Mouse (Mus musculus): ENCODE data around the gene Ephb6. TPM values are rescaled to one million over a fixed set of nuclear protein-coding genes. Genes with fewer than 3 reads are reported as not detected.
"Not testable (repeated sequence)": the region's sequence is repeated elsewhere in the genome, so short reads cannot be mapped to it uniquely, and the experiment has no call there.

Ephb6 gene
- 43.7 and 44.2 TPM in 2 replicates for polyA plus RNA-seq (2015; fragmentation: Nextera tagmentation; extraction: Ambion mirVana)

- H3K4me3 ChIP-seq = peak within 1 kb of the TSS; percentile 83
- no peaks in the 10 kb centered on the region for H3K9me3 ChIP-seq
- peak within 1 kb of the TSS; percentile 94 for H3K4me2 ChIP-seq
- ATAC-seq (replicated peaks) = peak; percentile 93
- peak within 1 kb of the TSS; percentile 94 for H3K27ac ChIP-seq
- WGBS = under 1% methylated on average over 67 of the region's 68 CpGs
- no peaks in the 10 kb centered on the region for H3K27me3 ChIP-seq (replicated peaks)
- peaks cover 34% of the 10 kb centered on the region for H3K4me1 ChIP-seq
- no peaks in the 10 kb centered on the region for H3K36me3 ChIP-seq (replicated peaks)
- peak within 1 kb of the TSS; percentile 94 for H3K9ac ChIP-seq
Measured at GRCm38 (mm10) chr6:41605061-41605793, at the start of gene Ephb6. Gene Ephb6, plus strand, starts transcription at chr6:41605482.

GRCm38 (mm10) chr6:41556389-41556788 is 48.9 kb upstream of the Ephb6 start:
- Histone ChIP-seq H3K9ac (no peak overlapping the region), H3K27me3 (replicated peaks) (no peaks in the 10 kb centered on the region), H3K36me3 (replicated peaks) (no peaks in the 10 kb centered on the region), H3K4me2 (no peak overlapping the region), H3K4me3 (no peak overlapping the region), H3K27ac (no peak overlapping the region), H3K9me3 (no peaks in the 10 kb centered on the region), H3K4me1 (no peaks in the 10 kb centered on the region)
- peak; percentile 89 for ATAC-seq (replicated peaks)

- WGBS = 76% methylated on average over 5 of the region's 5 CpGs
- Histone ChIP-seq H3K4me2 (no peak overlapping the region), H3K36me3 (replicated peaks) (no peaks in the 10 kb centered on the region), H3K27me3 (replicated peaks) (no peaks in the 10 kb centered on the region), H3K27ac (no peak overlapping the region), H3K4me1 (no peaks in the 10 kb centered on the region), H3K9ac (no peak overlapping the region), H3K9me3 (no peaks in the 10 kb centered on the region), H3K4me3 (no peak overlapping the region)
- no peak for ATAC-seq (replicated peaks)
Measured at GRCm38 (mm10) chr6:41557468-41557867, 47.8 kb upstream of the Ephb6 start.

- H3K9ac ChIP-seq = no peak overlapping the region
- no peaks in the 10 kb centered on the region for H3K4me1 ChIP-seq
- H3K4me2 ChIP-seq = no peak overlapping the region
- no peak for ATAC-seq (replicated peaks)
- H3K4me3 ChIP-seq = no peak overlapping the region
- 58% methylated on average over 2 of the region's 2 CpGs for WGBS
- H3K9me3 ChIP-seq = no peaks in the 10 kb centered on the region
- H3K27me3 ChIP-seq (replicated peaks) = no peaks in the 10 kb centered on the region
- H3K27ac ChIP-seq = no peak overlapping the region
- no peaks in the 10 kb centered on the region for H3K36me3 ChIP-seq (replicated peaks)
Measured at GRCm38 (mm10) chr6:41558271-41558670, 47.0 kb upstream of the Ephb6 start.

GRCm38 (mm10) chr6:41559331-41559730 is 46.0 kb upstream of the Ephb6 start:
- no peaks in the 10 kb centered on the region for H3K4me1 ChIP-seq
- H3K9ac ChIP-seq = no peak overlapping the region
- no peaks in the 10 kb centered on the region for H3K27me3 ChIP-seq (replicated peaks)
- no peak for ATAC-seq (replicated peaks)
- WGBS = 69% methylated on average over 3 of the region's 3 CpGs
- H3K4me2 ChIP-seq = no peak overlapping the region
- H3K36me3 ChIP-seq (replicated peaks) = no peaks in the 10 kb centered on the region
- H3K9me3 ChIP-seq = no peaks in the 10 kb centered on the region
- no peak overlapping the region for H3K4me3 ChIP-seq
- H3K27ac ChIP-seq = no peak overlapping the region

- WGBS = 78% methylated on average over 2 of the region's 2 CpGs
Measured at GRCm38 (mm10) chr6:41560273-41560672, 45.0 kb upstream of the Ephb6 start.

GRCm38 (mm10) chr6:41562598-41562997 is 42.7 kb upstream of the Ephb6 start:
- peak overlapping the region; percentile 34 for H3K4me2 ChIP-seq
- ATAC-seq (replicated peaks) = peak; percentile 50; the same call in 1 of the 2 replicates

More at GRCm38 (mm10) chr6:41560273-41560672, 45.0 kb upstream of the Ephb6 start:
- no peaks in the 10 kb centered on the region for H3K36me3 ChIP-seq (replicated peaks)
- H3K4me3 ChIP-seq = no peak overlapping the region
- no peak overlapping the region for H3K9ac ChIP-seq
- H3K4me1 ChIP-seq = no peaks in the 10 kb centered on the region
- H3K9me3 ChIP-seq = no peaks in the 10 kb centered on the region
- no peak for ATAC-seq (replicated peaks)
- H3K4me2 ChIP-seq = no peak overlapping the region
- no peak overlapping the region for H3K27ac ChIP-seq
- H3K27me3 ChIP-seq (replicated peaks) = no peaks in the 10 kb centered on the region

GRCm38 (mm10) chr6:41563104-41563951 is 42.0 kb upstream of the Ephb6 start:
- peak overlapping the region; percentile 34; the same call in 1 of the 2 replicates for H3K4me2 ChIP-seq
- H3K9ac ChIP-seq = not testable (repeated sequence)

More at GRCm38 (mm10) chr6:41562598-41562997, 42.7 kb upstream of the Ephb6 start:
- Histone ChIP-seq H3K27me3 (replicated peaks) (no peaks in the 10 kb centered on the region), H3K4me1 (no peaks in the 10 kb centered on the region), H3K27ac (no peak overlapping the region), H3K9me3 (no peaks in the 10 kb centered on the region), H3K4me3 (peak overlapping the region; percentile 30), H3K9ac (no peak overlapping the region), H3K36me3 (replicated peaks) (no peaks in the 10 kb centered on the region)
- 90% methylated on average over 4 of the region's 4 CpGs for WGBS

DNA sequence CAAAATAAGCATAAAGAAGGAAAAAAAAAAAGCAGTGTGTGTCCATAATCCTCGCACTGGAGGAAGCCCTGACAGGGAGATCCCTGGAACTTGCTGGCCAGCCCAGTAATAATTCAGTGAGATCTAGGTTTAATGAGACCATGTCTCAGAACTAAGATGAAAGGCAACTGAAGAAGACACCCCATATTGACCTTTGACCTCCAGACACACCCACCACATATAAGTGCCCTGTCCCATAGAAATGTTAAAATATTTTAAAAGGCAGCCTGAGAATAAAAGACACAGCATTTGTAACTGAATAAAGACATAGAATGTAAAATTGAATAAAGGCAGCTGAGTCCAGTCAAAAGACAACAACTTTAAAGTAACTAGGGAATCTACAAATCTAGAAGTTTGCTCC is 40.0 kb upstream of the Ephb6 start:
- H3K4me1 ChIP-seq = no peaks in the 10 kb centered on the region
- H3K27ac ChIP-seq = no peak overlapping the region
- no peak for ATAC-seq (replicated peaks)
- no peak overlapping the region for H3K4me3 ChIP-seq
- no peaks in the 10 kb centered on the region for H3K9me3 ChIP-seq
- WGBS = 48% methylated on average over 1 of the region's 1 CpGs
- no peak overlapping the region for H3K9ac ChIP-seq
- no peaks in the 10 kb centered on the region for H3K27me3 ChIP-seq (replicated peaks)
- no peaks in the 10 kb centered on the region for H3K36me3 ChIP-seq (replicated peaks)
- no peak overlapping the region for H3K4me2 ChIP-seq

More at GRCm38 (mm10) chr6:41563104-41563951, 42.0 kb upstream of the Ephb6 start:
- ATAC-seq (replicated peaks) = peak; percentile 85
- not testable (repeated sequence) for H3K27me3 ChIP-seq (replicated peaks); H3K9me3 ChIP-seq; H3K36me3 ChIP-seq (replicated peaks); H3K27ac ChIP-seq; H3K4me1 ChIP-seq
- H3K4me3 ChIP-seq = peak overlapping the region; percentile 30; the same call in 1 of the 2 replicates
- WGBS = 69% methylated on average over 5 of the region's 23 CpGs

DNA sequence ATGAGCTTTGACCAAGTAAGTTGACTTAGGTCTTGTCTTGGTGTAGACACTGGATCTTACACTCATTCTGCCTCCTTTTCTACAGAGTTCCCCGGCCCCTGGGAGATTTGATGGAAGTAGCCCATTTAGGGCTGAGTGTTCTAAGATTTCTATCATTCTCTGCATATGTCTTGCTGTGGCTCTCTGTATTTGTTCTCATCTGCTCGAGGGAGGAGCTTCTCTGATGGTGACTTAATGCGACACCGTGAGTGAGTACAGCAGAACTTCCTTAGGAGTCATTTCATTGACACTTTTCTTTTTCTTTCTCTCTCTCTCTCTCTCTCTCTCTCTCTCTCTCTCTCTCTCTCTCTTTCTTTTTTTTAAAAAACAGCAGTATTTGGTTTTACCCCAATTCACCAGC is 38.3 kb upstream of the Ephb6 start:
- H3K9ac ChIP-seq = no peak overlapping the region
- H3K9me3 ChIP-seq = no peaks in the 10 kb centered on the region
- no peak overlapping the region for H3K4me2 ChIP-seq
- no peak overlapping the region for H3K27ac ChIP-seq
- no peaks in the 10 kb centered on the region for H3K4me1 ChIP-seq
- ATAC-seq (replicated peaks) = no peak
- no peaks in the 10 kb centered on the region for H3K27me3 ChIP-seq (replicated peaks)
- no peaks in the 10 kb centered on the region for H3K36me3 ChIP-seq (replicated peaks)
- 94% methylated on average over 4 of the region's 4 CpGs for WGBS
- H3K4me3 ChIP-seq = no peak overlapping the region

DNA sequence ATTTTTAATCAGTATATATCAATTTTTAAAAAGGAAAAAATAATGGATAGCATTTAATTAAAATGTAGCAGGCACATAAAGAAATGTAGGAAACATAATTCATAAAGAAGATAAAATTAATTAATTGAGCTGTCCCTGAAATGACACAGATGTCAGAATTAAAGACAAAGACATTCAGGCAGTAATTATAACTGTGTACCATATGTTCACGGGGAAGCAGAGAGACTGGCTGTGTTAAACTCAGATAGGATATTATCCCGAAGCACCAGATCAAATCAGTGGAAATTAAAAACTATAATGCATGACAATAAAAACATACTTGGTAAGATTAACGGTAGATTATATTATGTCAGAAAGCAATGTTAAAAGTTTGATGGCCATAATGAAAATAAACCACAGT is 36.2 kb upstream of the Ephb6 start:
- no peak for ATAC-seq (replicated peaks)
- Histone ChIP-seq H3K9ac (no peak overlapping the region), H3K4me2 (no peak overlapping the region), H3K36me3 (replicated peaks) (no peaks in the 10 kb centered on the region), H3K4me3 (no peak overlapping the region), H3K9me3 (no peaks in the 10 kb centered on the region), H3K27ac (no peak overlapping the region), H3K4me1 (no peaks in the 10 kb centered on the region), H3K27me3 (replicated peaks) (no peaks in the 10 kb centered on the region)
- 79% methylated on average over 3 of the region's 3 CpGs for WGBS

- H3K36me3 ChIP-seq (replicated peaks) = no peaks in the 10 kb centered on the region
- H3K4me2 ChIP-seq = no peak overlapping the region
- H3K27me3 ChIP-seq (replicated peaks) = no peaks in the 10 kb centered on the region
- no peaks in the 10 kb centered on the region for H3K9me3 ChIP-seq
- 49% methylated on average over 5 of the region's 5 CpGs for WGBS
- H3K27ac ChIP-seq = no peak overlapping the region
- no peak overlapping the region for H3K4me3 ChIP-seq
- peaks cover 6% of the 10 kb centered on the region; the same call in 1 of the 2 replicates for H3K4me1 ChIP-seq
- ATAC-seq (replicated peaks) = no peak
- no peak overlapping the region for H3K9ac ChIP-seq
Measured at GRCm38 (mm10) chr6:41576526-41577097, 28.7 kb upstream of the Ephb6 start.
